Mouse (Mus musculus): ENCODE results near the gene Smurf1. TPM values are rescaled to one million over a fixed set of nuclear protein-coding genes. Genes with fewer than 3 reads are reported as not detected.

Smurf1 gene
- total and polyA plus RNA-seq, 3 experiments: 1.3 to 4.1 (median 2.1) TPM

GRCm38 (mm10) chr5:144869466-144869865 lies 96.2 kb downstream of the Smurf1 start:
- H3K4me3 ChIP-seq (ENCODE audit: low read depth, low read length): no peak overlapping the region
- no peak for ATAC-seq (ENCODE audit: extremely low read depth, insufficient number of reproducible peaks, low FRiP score, poor library complexity, severe bottlenecking)
- TF ChIP-seq TAL1 (conservative IDR thresholded peaks at IDR 0.05; ENCODE audit: low read depth, low read length): no peak
- TF ChIP-seq GATA1 (IDR thresholded peaks at IDR 0.05; ENCODE audit: borderline replicate concordance, low read length): no peak
- no peak for TF ChIP-seq POLR2AphosphoS5 (IDR thresholded peaks at IDR 0.05; ENCODE audit: insufficient replicate concordance, low read depth, low read length)
- no peak for TF ChIP-seq GATA2 (IDR thresholded peaks at IDR 0.05; ENCODE audit: borderline replicate concordance, low read depth, low read length)
- TF ChIP-seq CTCF (IDR thresholded peaks at IDR 0.05; ENCODE audit: low read depth, low read length): no peak

DNA sequence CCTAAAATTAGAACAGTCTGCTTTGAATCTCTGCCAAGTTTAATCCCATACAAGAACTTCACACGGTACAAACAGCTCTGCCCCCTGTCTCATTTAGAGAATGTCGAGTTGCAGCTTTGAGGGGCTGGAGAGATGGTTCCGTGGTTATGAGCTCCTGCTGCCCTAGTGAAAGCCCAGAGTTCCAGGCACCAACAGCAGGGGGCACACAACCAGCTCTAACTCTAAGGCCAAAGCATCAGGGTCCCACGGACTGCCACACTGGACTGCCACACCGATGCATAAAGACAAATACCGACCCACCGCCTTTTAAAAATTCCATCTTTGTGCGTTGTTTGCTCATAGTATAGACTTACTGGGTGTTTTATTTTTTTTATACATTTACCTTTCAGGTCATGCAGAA lies 98.7 kb downstream of the Smurf1 start:
- Histone ChIP-seq H3K4me3 (ENCODE audit: low read depth, low read length) (no peak overlapping the region), H3K9me3 (replicated peaks) (no peaks in the 10 kb centered on the region), H3K27me3 (ENCODE audit: insufficient read depth, low read length) (no peaks in the 10 kb centered on the region), H3K36me3 (replicated peaks) (no peaks in the 10 kb centered on the region), H3K4me1 (ENCODE audit: insufficient read depth, low read depth, low read length) (no peaks in the 10 kb centered on the region)
- ATAC-seq (ENCODE audit: extremely low read depth, insufficient number of reproducible peaks, low FRiP score, poor library complexity, severe bottlenecking): no peak
- no peak for DNase-seq (ENCODE audit: low spot score)
- TF ChIP-seq GATA2 (IDR thresholded peaks at IDR 0.05; ENCODE audit: borderline replicate concordance, low read depth, low read length): no peak
- no peak for TF ChIP-seq TAL1 (conservative IDR thresholded peaks at IDR 0.05; ENCODE audit: low read depth, low read length)
- TF ChIP-seq GATA1 (IDR thresholded peaks at IDR 0.05; ENCODE audit: borderline replicate concordance, low read length): no peak
- no peak for TF ChIP-seq POLR2AphosphoS5 (IDR thresholded peaks at IDR 0.05; ENCODE audit: insufficient replicate concordance, low read depth, low read length)

More at GRCm38 (mm10) chr5:144869466-144869865, 96.2 kb downstream of the Smurf1 start:
- H3K27me3 ChIP-seq (ENCODE audit: insufficient read depth, low read length): peaks cover 2% of the 10 kb centered on the region; the same call in 1 of the 2 replicates
- H3K9me3 ChIP-seq (replicated peaks): no peaks in the 10 kb centered on the region
- H3K36me3 ChIP-seq (replicated peaks): no peaks in the 10 kb centered on the region
- no peak for DNase-seq (ENCODE audit: low spot score)
- no peaks in the 10 kb centered on the region for H3K4me1 ChIP-seq (ENCODE audit: insufficient read depth, low read depth, low read length)

DNA sequence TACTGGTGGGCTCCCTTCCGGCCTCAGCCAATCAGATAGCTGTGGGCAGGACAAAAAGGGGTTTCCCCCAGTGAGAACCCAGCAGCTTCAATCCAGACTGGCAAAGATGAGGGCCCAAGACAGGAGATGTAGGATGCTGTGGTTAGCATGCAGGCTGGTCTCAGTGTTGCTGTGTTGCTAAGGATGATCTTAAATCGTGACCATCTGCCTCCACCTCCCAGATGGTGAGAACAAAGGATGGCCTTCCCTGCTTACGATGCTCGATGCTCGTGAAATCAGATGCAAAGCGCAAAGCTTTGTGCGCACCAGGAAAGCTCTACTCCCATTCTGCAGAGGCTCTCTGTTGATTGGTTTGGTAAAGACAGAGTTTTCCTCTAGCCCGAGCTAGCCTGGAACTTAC lies 104.7 kb downstream of the Smurf1 start:
- DNase-seq (ENCODE audit: low spot score) (no peak), ATAC-seq (ENCODE audit: extremely low read depth, insufficient number of reproducible peaks, low FRiP score, poor library complexity, severe bottlenecking) (no peak)
- H3K27me3 ChIP-seq (ENCODE audit: insufficient read depth, low read length): no peaks in the 10 kb centered on the region
- H3K4me3 ChIP-seq (ENCODE audit: low read depth, low read length): no peak overlapping the region
- H3K36me3 ChIP-seq (replicated peaks): peaks cover 51% of the 10 kb centered on the region
- no peaks in the 10 kb centered on the region for H3K4me1 ChIP-seq (ENCODE audit: insufficient read depth, low read depth, low read length)
- TF ChIP-seq TAL1 (conservative IDR thresholded peaks at IDR 0.05; ENCODE audit: low read depth, low read length) (no peak), POLR2AphosphoS5 (IDR thresholded peaks at IDR 0.05; ENCODE audit: insufficient replicate concordance, low read depth, low read length) (no peak), GATA2 (IDR thresholded peaks at IDR 0.05; ENCODE audit: borderline replicate concordance, low read depth, low read length) (no peak), CTCF (IDR thresholded peaks at IDR 0.05; ENCODE audit: low read depth, low read length) (no peak), GATA1 (IDR thresholded peaks at IDR 0.05; ENCODE audit: borderline replicate concordance, low read length) (no peak)
- H3K9me3 ChIP-seq (replicated peaks): no peaks in the 10 kb centered on the region

DNA sequence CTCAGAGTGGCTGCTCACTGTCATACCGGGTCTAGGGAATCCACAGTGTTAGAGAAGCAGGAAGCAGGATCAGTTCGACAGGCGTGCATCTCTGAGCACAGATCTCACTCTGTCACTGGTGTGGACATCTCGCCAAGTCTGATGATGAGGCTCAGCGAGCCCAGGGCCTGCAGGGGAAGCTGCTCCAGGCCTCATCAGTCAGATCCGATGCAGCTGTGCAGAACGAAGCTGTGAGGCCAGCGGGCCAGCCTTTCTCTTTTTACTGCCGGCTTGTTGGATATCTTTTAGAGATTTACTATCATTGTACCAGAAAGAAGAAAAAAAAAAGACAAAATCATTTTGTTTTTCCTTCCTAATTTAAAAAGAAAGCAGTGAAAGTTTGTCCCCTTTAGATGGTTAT lies 106.4 kb downstream of the Smurf1 start:
- DNase-seq (ENCODE audit: low spot score) (no peak), ATAC-seq (ENCODE audit: extremely low read depth, insufficient number of reproducible peaks, low FRiP score, poor library complexity, severe bottlenecking) (no peak)
- no peak overlapping the region for H3K4me3 ChIP-seq (ENCODE audit: low read depth, low read length)
- no peaks in the 10 kb centered on the region for H3K4me1 ChIP-seq (ENCODE audit: insufficient read depth, low read depth, low read length)
- H3K9me3 ChIP-seq (replicated peaks): no peaks in the 10 kb centered on the region
- no peaks in the 10 kb centered on the region for H3K27me3 ChIP-seq (ENCODE audit: insufficient read depth, low read length)
- peaks cover 67% of the 10 kb centered on the region for H3K36me3 ChIP-seq (replicated peaks)
- TF ChIP-seq CTCF (IDR thresholded peaks at IDR 0.05; ENCODE audit: low read depth, low read length) (no peak), GATA2 (IDR thresholded peaks at IDR 0.05; ENCODE audit: borderline replicate concordance, low read depth, low read length) (no peak), TAL1 (conservative IDR thresholded peaks at IDR 0.05; ENCODE audit: low read depth, low read length) (no peak), GATA1 (IDR thresholded peaks at IDR 0.05; ENCODE audit: borderline replicate concordance, low read length) (no peak), POLR2AphosphoS5 (IDR thresholded peaks at IDR 0.05; ENCODE audit: insufficient replicate concordance, low read depth, low read length) (no peak)

- TF ChIP-seq GATA1 (IDR thresholded peaks at IDR 0.05; ENCODE audit: borderline replicate concordance, low read length) (no peak), POLR2AphosphoS5 (IDR thresholded peaks at IDR 0.05; ENCODE audit: insufficient replicate concordance, low read depth, low read length) (no peak), TAL1 (conservative IDR thresholded peaks at IDR 0.05; ENCODE audit: low read depth, low read length) (no peak), CTCF (IDR thresholded peaks at IDR 0.05; ENCODE audit: low read depth, low read length) (no peak), GATA2 (IDR thresholded peaks at IDR 0.05; ENCODE audit: borderline replicate concordance, low read depth, low read length) (no peak)
- peaks cover 75% of the 10 kb centered on the region for H3K36me3 ChIP-seq (replicated peaks)
- ATAC-seq (ENCODE audit: extremely low read depth, insufficient number of reproducible peaks, low FRiP score, poor library complexity, severe bottlenecking) (no peak), DNase-seq (ENCODE audit: low spot score) (no peak)
- no peaks in the 10 kb centered on the region for H3K4me1 ChIP-seq (ENCODE audit: insufficient read depth, low read depth, low read length)
- no peak overlapping the region for H3K4me3 ChIP-seq (ENCODE audit: low read depth, low read length)
- H3K27me3 ChIP-seq (ENCODE audit: insufficient read depth, low read length): no peaks in the 10 kb centered on the region
- H3K9me3 ChIP-seq (replicated peaks): no peaks in the 10 kb centered on the region
Observed at GRCm38 (mm10) chr5:144858527-144858926, 107.1 kb downstream of the Smurf1 start.

GRCm38 (mm10) chr5:144855936-144856335 lies 109.7 kb downstream of the Smurf1 start:
- H3K4me1 ChIP-seq (ENCODE audit: insufficient read depth, low read depth, low read length): no peaks in the 10 kb centered on the region
- DNase-seq (ENCODE audit: low spot score) (no peak), ATAC-seq (ENCODE audit: extremely low read depth, insufficient number of reproducible peaks, low FRiP score, poor library complexity, severe bottlenecking) (no peak)
- no peaks in the 10 kb centered on the region for H3K9me3 ChIP-seq (replicated peaks)
- H3K36me3 ChIP-seq (replicated peaks): peaks cover 98% of the 10 kb centered on the region
- H3K27me3 ChIP-seq (ENCODE audit: insufficient read depth, low read length): no peaks in the 10 kb centered on the region
- TF ChIP-seq GATA1 (IDR thresholded peaks at IDR 0.05; ENCODE audit: borderline replicate concordance, low read length) (no peak), CTCF (IDR thresholded peaks at IDR 0.05; ENCODE audit: low read depth, low read length) (no peak), POLR2AphosphoS5 (IDR thresholded peaks at IDR 0.05; ENCODE audit: insufficient replicate concordance, low read depth, low read length) (no peak), GATA2 (IDR thresholded peaks at IDR 0.05; ENCODE audit: borderline replicate concordance, low read depth, low read length) (no peak), TAL1 (conservative IDR thresholded peaks at IDR 0.05; ENCODE audit: low read depth, low read length) (no peak)
- no peak overlapping the region for H3K4me3 ChIP-seq (ENCODE audit: low read depth, low read length)

Data from G1E (cell line).